Mouse (Mus musculus) kidney, postnatal 14 days (tissue): ENCODE data around the gene Krt6a.
"Not testable (repeated sequence)": the region's sequence is repeated elsewhere in the genome, so short reads cannot be mapped to it uniquely, and the experiment has no call there.

ENCODE experiments used
- DNase-seq: peaks from one replicate; pipeline ENCODE4 v3.0.0; 2022; ENCODE audit warnings: mixed read lengths

Gene Krt6a

GRCm38 (mm10) chr15:101694207-101694606 is at the start of gene Krt6a:
Gene Krt6a, minus strand, starts transcription at chr15:101694307.
- no peak for DNase-seq

DNA sequence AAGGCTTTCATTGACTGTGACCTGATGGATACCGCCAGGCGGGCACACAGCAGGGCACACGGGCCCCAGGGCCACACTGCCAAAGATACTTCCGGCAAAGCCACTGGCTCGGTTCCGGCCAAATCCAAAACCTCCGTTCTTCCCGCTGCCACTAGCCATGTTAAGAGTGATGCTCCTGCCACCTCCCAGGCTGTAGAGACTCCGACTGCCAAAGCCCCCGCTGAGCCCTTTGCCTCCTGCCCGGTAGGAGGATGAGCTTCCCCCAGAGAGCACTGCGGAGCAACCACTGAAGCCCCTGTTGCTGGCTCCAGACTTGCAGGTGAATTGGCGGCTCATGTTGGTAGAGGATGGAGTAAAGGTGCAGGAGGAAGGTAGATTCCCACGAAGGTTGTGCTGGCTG is 48.6 kb upstream of the Krt6a start, which contains the start of gene Krt71:
TSS of gene Krt71 (minus strand) at position 399 of the 400 bp plus-strand sequence.
- no peak for DNase-seq

DNA sequence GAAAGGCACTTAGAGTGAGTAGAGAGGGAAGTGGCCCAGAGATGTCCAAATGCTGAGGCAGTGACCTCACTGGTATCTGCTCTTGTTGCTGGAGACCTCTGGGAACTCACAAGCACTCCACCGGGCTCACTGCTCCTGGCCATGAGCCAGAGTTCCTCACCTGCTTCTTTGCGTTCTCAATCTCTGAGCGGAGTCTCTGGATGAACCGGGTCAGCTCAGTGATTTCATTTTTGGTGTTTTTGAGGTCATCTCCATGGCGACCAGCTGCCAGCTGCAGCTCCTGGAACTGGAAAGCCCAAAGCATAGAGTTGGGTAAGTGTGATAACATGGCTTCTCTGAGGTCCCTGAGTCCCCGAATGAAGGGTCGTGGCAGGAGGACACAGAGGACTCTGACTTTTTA is 43.7 kb upstream of the Krt6a start:
- no peak for DNase-seq

DNA sequence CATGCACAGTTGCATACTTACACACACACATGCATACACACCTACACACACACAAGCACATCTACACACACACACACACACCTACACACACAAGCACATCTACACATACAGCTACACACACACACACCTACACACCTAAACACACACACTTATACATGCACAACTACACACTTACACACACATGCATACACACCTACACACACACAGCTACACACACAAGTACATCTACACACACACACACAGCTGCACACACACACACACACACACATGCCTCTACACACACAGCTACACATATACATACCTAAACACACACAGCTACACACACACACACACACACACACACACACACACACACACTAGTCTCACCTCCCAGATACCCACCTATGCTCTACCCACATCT is 36.5 kb upstream of the Krt6a start:
- DNase-seq: no peak

- DNase-seq: no peak
These were observed 30.6 kb upstream of the Krt6a start for GRCm38 (mm10) chr15:101724686-101725085.

GRCm38 (mm10) chr15:101715831-101716230 is 21.7 kb upstream of the Krt6a start:
- no peak for DNase-seq

DNA sequence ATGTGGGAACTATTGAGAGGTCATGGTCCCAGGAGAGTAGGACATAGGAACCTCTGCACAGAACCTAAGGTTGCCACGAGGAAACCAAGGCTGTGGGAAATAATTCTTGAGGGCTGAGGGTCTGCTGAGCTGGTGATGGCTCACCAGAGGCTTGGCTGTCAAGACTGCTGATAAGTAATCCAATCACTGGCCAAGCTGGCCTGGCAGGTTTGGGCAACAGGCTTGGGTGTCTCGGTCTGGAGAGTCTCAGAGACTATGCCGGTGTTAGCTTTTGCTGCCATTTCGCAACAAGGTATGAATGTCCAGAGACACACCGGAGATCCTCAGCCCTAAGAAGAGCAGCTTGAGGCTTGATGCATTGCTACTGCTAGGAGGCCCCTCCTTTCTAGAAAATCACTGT is 20.2 kb upstream of the Krt6a start:
- DNase-seq: no peak

DNA sequence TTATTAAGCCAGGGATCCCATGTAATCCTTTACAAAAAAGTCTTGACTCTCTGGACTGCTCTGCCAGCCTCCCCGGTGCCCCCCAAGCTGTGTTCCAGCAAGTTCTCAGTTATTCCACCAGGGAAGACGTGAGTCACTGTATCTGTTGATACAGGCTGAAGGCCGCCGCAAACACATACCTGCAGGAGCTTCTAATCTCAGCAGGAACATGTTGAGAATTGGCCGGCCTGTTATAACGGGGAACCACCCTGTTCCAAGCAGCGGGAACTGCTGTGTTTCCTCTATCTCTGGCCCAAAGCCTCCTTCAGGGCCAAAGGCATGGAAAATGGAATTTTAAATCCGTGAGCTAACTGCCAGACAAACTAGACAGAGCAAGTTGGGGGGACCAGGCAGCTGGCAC is 19.6 kb upstream of the Krt6a start:
- DNase-seq: no peak

DNA sequence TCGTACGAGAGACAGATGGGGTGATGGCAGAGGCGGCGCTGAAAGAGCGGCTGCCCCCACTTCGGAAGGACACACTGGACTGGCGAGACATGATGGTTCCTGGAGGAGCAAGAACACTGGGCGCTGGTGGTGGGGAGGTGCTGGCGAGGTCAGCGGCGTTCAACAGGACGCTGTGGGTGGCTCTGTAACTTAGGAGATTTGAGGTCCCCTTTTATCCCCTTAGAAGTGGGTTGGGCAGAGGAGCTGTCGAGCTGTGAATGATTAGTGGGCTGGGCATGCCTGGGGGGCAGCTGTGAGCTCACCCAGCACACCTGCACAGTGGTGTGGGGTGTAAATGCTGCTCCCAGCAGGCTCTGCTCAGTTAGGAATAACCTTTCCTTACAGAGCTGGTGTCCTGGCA is 18.6 kb upstream of the Krt6a start, which contains the start of gene Krt5:
TSS of gene Krt5 (minus strand) at position 179 of the 400 bp plus-strand sequence.
- no peak for DNase-seq

GRCm38 (mm10) chr15:101708683-101709082 is 14.6 kb upstream of the Krt6a start:
- no peak for DNase-seq

DNA sequence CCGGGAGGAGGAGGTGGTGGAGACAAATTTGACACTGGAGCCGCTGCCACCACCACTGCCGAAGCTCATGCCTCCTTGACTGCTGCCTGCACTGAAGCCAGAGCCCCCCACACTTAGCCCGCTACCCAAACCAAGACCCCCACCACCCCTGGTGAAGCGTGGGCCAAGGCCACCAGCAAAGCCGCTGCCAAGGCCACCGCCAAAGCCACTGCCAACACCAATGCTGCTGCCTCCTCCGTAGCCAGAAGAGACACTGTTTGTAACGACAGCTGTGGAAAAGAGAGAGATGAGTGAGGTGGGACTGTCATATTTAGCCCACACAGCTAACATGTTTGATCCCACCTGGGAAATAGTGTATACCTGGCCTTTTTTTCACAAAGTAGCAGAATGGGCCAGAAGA is 13.3 kb upstream of the Krt6a start:
- no peak for DNase-seq

- peak; percentile 19 for DNase-seq
These were observed 10.0 kb upstream of the Krt6a start for GRCm38 (mm10) chr15:101704066-101704465.

DNA sequence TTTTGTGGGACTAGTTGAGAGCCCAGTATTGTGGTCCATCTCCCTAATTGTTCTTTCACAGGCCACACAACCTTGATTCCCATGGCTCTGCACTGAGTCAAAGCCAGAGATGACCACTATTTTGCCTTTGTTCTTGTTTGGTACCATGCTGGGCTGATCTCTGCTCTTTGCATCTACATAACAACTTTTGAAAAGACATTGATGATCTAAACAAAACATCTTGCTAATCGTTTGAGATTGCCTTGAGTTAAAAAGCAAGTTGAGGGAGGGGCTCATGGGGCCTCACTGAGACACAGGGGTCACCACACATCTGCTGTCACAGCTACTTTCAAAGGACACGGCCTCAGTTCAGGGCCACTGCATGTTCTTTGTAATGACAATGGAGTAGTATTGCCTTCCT is 8.3 kb upstream of the Krt6a start:
- no peak for DNase-seq

DNA sequence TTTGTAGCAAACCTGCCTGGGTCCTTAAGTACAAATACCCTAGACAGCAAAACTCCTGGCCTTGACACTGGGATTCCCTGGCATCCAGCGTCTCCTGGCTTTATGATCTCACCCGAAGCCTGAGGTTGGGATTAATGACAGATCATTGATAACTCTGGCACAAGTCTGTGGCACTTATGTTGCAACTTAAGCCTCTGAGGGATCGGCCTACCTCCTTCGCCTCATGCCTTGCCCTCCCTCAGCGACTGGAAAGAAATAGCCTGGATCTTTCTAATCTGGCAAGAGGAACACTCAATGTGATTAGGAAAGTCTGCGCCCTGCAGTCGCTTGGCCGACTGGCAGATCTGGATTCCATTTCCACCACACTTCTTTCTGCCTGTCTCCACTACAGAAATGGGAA is 5.8 kb upstream of the Krt6a start:
- DNase-seq: no peak

- no peak for DNase-seq
These were observed 5.1 kb upstream of the Krt6a start for GRCm38 (mm10) chr15:101699192-101699591.

DNA sequence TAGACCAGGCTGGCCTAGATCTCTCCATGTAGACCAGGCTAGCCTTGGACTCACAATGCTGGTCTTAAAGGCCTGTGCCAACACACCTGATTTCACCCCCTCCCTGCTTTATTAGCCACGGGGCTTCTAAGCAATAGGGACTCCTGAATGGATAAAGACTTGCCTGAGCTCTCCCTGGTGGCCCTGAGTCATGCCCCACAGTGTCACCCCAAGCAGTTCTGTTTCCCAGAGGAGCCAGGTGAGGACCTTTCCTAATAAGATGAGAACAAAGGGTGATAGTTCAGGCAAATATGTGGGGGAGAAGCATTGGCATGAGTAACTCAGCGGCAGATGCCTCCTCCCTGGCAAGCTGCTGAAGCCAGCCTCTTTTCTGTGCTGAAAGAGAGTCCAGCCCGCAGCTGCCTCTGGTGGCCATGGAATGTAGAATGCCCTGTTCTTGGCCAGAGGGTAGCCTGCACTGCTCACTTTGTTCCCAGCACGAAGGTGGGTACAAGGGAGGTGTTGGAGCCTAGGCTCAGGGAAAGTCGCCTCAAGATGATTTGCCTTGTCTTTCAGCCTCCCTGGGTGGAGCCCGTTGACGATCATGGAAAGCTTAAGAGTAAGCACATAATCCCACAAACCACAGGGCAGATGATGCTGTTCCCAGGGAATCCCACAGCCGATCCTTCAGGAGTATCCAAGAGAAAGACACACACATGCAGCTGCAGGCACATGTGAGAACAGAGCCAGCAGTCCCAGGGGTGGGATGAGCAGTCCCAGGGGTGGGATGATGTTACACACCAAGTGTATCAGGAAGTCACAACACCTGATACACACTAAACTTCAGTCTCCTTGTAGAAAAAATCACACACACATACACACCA is 3.5 kb upstream of the Krt6a start:
- no peak for DNase-seq

GRCm38 (mm10) chr15:101690460-101690859 is 3.6 kb downstream of the Krt6a start:
- not testable (repeated sequence) for DNase-seq

GRCm38 (mm10) chr15:101688161-101688560 is 5.9 kb downstream of the Krt6a start:
- DNase-seq: no peak

- no peak for DNase-seq
These were observed 13.9 kb downstream of the Krt6a start, which contains the start of gene Krt6b for GRCm38 (mm10) chr15:101680187-101680586. Gene Krt6b, minus strand, starts transcription at chr15:101680287.

DNA sequence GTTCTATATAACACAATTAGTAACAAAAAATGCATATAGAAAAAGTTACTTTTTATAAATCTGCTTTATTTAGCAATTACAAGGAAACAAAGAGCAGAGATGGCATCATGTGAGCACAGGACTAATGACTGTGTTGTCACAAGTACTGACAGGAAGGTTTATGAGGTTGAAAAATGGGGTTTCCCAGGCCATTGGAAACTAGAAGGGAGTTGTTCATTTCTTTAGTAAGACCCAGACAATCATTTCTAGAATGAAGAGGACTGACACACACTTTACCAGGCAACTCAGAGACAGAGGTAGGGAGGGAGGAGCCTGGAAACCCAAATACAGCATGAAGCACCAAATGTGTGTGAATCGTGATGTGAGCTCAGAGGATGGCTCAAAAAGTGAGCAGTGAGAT is 18.1 kb downstream of the Krt6a start:
- no peak for DNase-seq

- DNase-seq: no peak
These were observed 41.3 kb downstream of the Krt6a start for GRCm38 (mm10) chr15:101652736-101653265.

GRCm38 (mm10) chr15:101647280-101647679 is 46.8 kb downstream of the Krt6a start, which contains the start of gene Gm5478:
Gene Gm5478, minus strand, starts transcription at chr15:101647380.
- no peak for DNase-seq
